18 mouse cellular contexts compared by ENCODE assay signal in genomic region chr7:114452876-114453275, GRCm38 (mm10). TPM values are rescaled to one million over a fixed set of nuclear protein-coding genes. Genes with fewer than 3 reads are reported as not detected.
A peak's percentile ranks its signal among the peaks of the same experiment; 100 is the strongest.
DNase-seq lines count a peak whose midpoint lies in the region; ATAC-seq and TF ChIP-seq lines count a peak whose summit lies in the region.
"Had no signal": no experiment of that assay in that cellular context is flagged by ENCODE, and none has a peak within 500 bp of the region (broad histone marks: within the 10 kb centered on the region; RNA-seq: fewer than 3 reads in every experiment).

No protein-coding gene starts in this region.

- peak overlapping the region; percentile 100 for H3K27ac ChIP-seq in MEL (ENCODE audit: control insufficient read depth, low read depth, low read length)
- H3K27ac ChIP-seq in brown adipose tissue, adult 24 weeks (replicated peaks; ENCODE audit: low read depth, low read length) = peak overlapping the region; percentile 70
- 0 out of 2 replicates have a peak overlapping the region, but pooled peaks have one; percentile 39 for H3K27ac ChIP-seq in liver, embryonic 15.5 days (replicated peaks)
- H3K27ac ChIP-seq: heart, embryonic 10.5 days; hindbrain, embryonic 14.5 days; limb, embryonic 13.5 days had no signal

- ATAC-seq in liver, embryonic 15.5 days (ENCODE audit: insufficient read depth) = no peak
- ATAC-seq: forebrain, embryonic 14.5 days had no signal

- H3K4me3 ChIP-seq in MEL (ENCODE audit: control insufficient read depth in 1 of 2, insufficient read depth in 1 of 2, low read depth in 2 of 2, low read length in 2 of 2) = peak overlapping the region; percentile 55 to 56
- H3K4me3 ChIP-seq in brown adipose tissue, adult 24 weeks (ENCODE audit: insufficient read depth, low read depth, low read length) = no peak overlapping the region
- no peak overlapping the region for H3K4me3 ChIP-seq in liver, embryonic 15.5 days (replicated peaks)
- H3K4me3 ChIP-seq: heart, embryonic 10.5 days; limb, embryonic 13.5 days had no signal

- WGBS in liver, embryonic 15.5 days (ENCODE audit: insufficient replicate concordance) = 34% methylated on average over 3 of the region's 3 CpGs

- no peak for TF ChIP-seq EP300 in MEL (IDR thresholded peaks at IDR 0.05; ENCODE audit: low read depth in 1 of 2, low read length in 2 of 2)

- TF ChIP-seq CTCF in MEL (IDR thresholded peaks at IDR 0.05 in 2 of 3, conservative IDR thresholded peaks at IDR 0.05 in 1 of 3; ENCODE audit: control insufficient read depth in 1 of 3, insufficient read depth in 1 of 3, low read depth in 2 of 3, low read length in 3 of 3, poor library complexity in 1 of 3, severe bottlenecking in 1 of 3) = no peak

- H3K9me3 ChIP-seq in MEL (replicated peaks; ENCODE audit: insufficient read depth, low read length) = no peaks in the 10 kb centered on the region
- H3K9me3 ChIP-seq in liver, embryonic 15.5 days (replicated peaks) = no peaks in the 10 kb centered on the region
- H3K9me3 ChIP-seq: heart, embryonic 10.5 days; limb, embryonic 13.5 days had no signal

- peaks cover 10 to 16% of the 10 kb centered on the region in 2 experiments for H3K4me1 ChIP-seq in MEL (ENCODE audit: control insufficient read depth in 1 of 2, insufficient read depth in 2 of 2, low read length in 2 of 2)
- no peaks in the 10 kb centered on the region; the same call in 1 of the 2 replicates for H3K4me1 ChIP-seq in brown adipose tissue, adult 24 weeks (ENCODE audit: control insufficient read depth, insufficient read depth, insufficient read length, low read length)
- peaks cover 11% of the 10 kb centered on the region for H3K4me1 ChIP-seq in liver, embryonic 15.5 days (replicated peaks)
- H3K4me1 ChIP-seq: heart, embryonic 10.5 days; limb, embryonic 13.5 days had no signal

- H3K36me3 ChIP-seq in MEL (ENCODE audit: control insufficient read depth in 1 of 2, insufficient read depth in 2 of 2, low read length in 2 of 2) = peaks cover 0 to 39% of the 10 kb centered on the region in 2 experiments; a peak in 2 of 4 replicates
- H3K36me3 ChIP-seq in liver, embryonic 15.5 days (replicated peaks) = no peaks in the 10 kb centered on the region
- H3K36me3 ChIP-seq: heart, embryonic 10.5 days; limb, embryonic 13.5 days had no signal

- no peaks in the 10 kb centered on the region for H3K27me3 ChIP-seq in MEL (ENCODE audit: control insufficient read depth in 1 of 2, insufficient read depth in 2 of 2, low read length in 2 of 2)
- H3K27me3 ChIP-seq in liver, embryonic 15.5 days = no peaks in the 10 kb centered on the region
- H3K27me3 ChIP-seq: limb, embryonic 13.5 days had no signal

- H3K9ac ChIP-seq in MEL (ENCODE audit: control insufficient read depth, low read depth, low read length, poor library complexity, severe bottlenecking) = peak overlapping the region; percentile 83
- no peak overlapping the region for H3K9ac ChIP-seq in liver, embryonic 15.5 days
- H3K9ac ChIP-seq: hindbrain, embryonic 14.5 days; limb, embryonic 13.5 days had no signal

- H3K79me2 ChIP-seq in MEL (ENCODE audit: control insufficient read depth, insufficient read depth, low read length, poor library complexity) = peaks cover 9% of the 10 kb centered on the region

- TF ChIP-seq RAD21 in MEL (IDR thresholded peaks at IDR 0.05; ENCODE audit: low read depth, low read length) = no peak

- H3K4me2 ChIP-seq in liver, embryonic 15.5 days = peak overlapping the region; percentile 32; the same call in 1 of the 2 replicates
- H3K4me2 ChIP-seq: hindbrain, embryonic 14.5 days; limb, embryonic 13.5 days had no signal

- DNase-seq in MEL (ENCODE audit: low read depth, low spot score) = no peak
- DNase-seq in naive thymus-derived CD4-positive, alpha-beta T cell, adult 2 months (ENCODE audit: low read depth) = peak; percentile 42
- DNase-seq in layer of hippocampus, postnatal 10 days (ENCODE audit: low spot score in 2 of 2) = no peak
- DNase-seq in left cerebral cortex, adult 8-10 months (ENCODE audit: low spot score in 2 of 2) = no peak
- no peak for DNase-seq in lung, postnatal 36 days
- DNase-seq: adrenal gland, postnatal 14 days; cerebellum, adult 8-10 months; gastrocnemius, postnatal 25 days; kidney, adult 8-10 months; kidney, postnatal 14 days; right cerebral cortex, postnatal 4 days; thymus, postnatal 14 days had no signal

- TF ChIP-seq POLR2A in MEL (IDR thresholded peaks at IDR 0.05; ENCODE audit: control insufficient read depth in 1 of 2, insufficient read depth in 1 of 2, low read depth in 1 of 2, low read length in 2 of 2, poor library complexity in 1 of 2) = no peak

TF ChIP-seq in MEL, 35 proteins besides CTCF, POLR2A, EP300 and RAD21:
- TF ChIP-seq GATA1 (IDR thresholded peaks at IDR 0.05; ENCODE audit: low read depth, low read length) (no peak), MYB (IDR thresholded peaks at IDR 0.05; ENCODE audit: low read depth, low read length) (no peak), ETS1 (IDR thresholded peaks at IDR 0.05; ENCODE audit: low read depth, low read length) (no peak), MYC (IDR thresholded peaks at IDR 0.05; ENCODE audit: low read depth, low read length) (no peak), POLR2AphosphoS2 (IDR thresholded peaks at IDR 0.05; ENCODE audit: low read length) (no peak), MXI1 (IDR thresholded peaks at IDR 0.05; ENCODE audit: low read depth, low read length) (no peak), MAX (IDR thresholded peaks at IDR 0.05; ENCODE audit: low read length) (no peak), SMC3 (IDR thresholded peaks at IDR 0.05; ENCODE audit: low read depth, low read length) (no peak), GABPA (IDR thresholded peaks at IDR 0.05; ENCODE audit: low read depth, low read length) (no peak), MEF2A (IDR thresholded peaks at IDR 0.05; ENCODE audit: extremely low read depth, insufficient replicate concordance, low read depth, low read length, poor library complexity, severe bottlenecking) (no peak), TCF12 (IDR thresholded peaks at IDR 0.05; ENCODE audit: low read depth, low read length) (no peak), SIN3A (IDR thresholded peaks at IDR 0.05; ENCODE audit: low read length) (no peak), E2F4 (IDR thresholded peaks at IDR 0.05; ENCODE audit: borderline replicate concordance, low read depth, low read length) (no peak), ZMIZ1 (IDR thresholded peaks at IDR 0.05; ENCODE audit: low read depth, low read length) (no peak), ZKSCAN1 (IDR thresholded peaks at IDR 0.05; ENCODE audit: low read depth, low read length) (no peak)

RNA-seq across cellular contexts. Expression of gene Pde3b, which starts 37.8 kb away (rescaled TPM):
- total RNA-seq in MEL (2012; rRNA removed) = 4.5 and 5.5 TPM in 2 replicates
- polyA plus RNA-seq in MEL (2012; ENCODE audit: insufficient read depth in 1 of 2, insufficient read length in 2 of 2, low read depth in 1 of 2, low replicate concordance in 2 of 2, missing spikeins in 1 of 2) = 10 to 100 TPM in 1 of 2 experiments, 1 to 10 TPM in 1; 9.9 to 36.6 TPM
- 93.1 and 120 TPM in 2 replicates for polyA plus RNA-seq in brown adipose tissue, adult 24 weeks (2012; ENCODE audit: insufficient read depth, insufficient read length, missing spikeins)
- 1.8 and 2.1 TPM in 2 replicates for polyA plus RNA-seq in liver, embryonic 15.5 days (2015; fragmentation: Nextera tagmentation; extraction: Ambion mirVana)
- total RNA-seq in layer of hippocampus, postnatal 10 days (2021) = 10 to 100 TPM; 10.5 to 13.0 TPM
- 10 to 100 TPM in 3 of 4 experiments, 1 to 10 TPM in 1; 7.3 to 13.3 (median 11.6) TPM for total RNA-seq in left cerebral cortex, adult 8-10 months (2022)

Comparison
In these comparisons a context has a peak if more than half of its experiments do, and no peak if none do; other contexts are left out.
1. H3K27ac ChIP-seq: peak in every context shown above with its lines; median percentile 100 in MEL; 70 in brown adipose tissue, adult 24 weeks; 39 in liver, embryonic 15.5 days.
2. H3K4me3 ChIP-seq: peak in MEL (2 of 2); none in brown adipose tissue, adult 24 weeks (single experiment) and liver, embryonic 15.5 days (single experiment).